Mouse (Mus musculus): ENCODE measurements around the gene Slc26a10. TPM values are rescaled to one million over a fixed set of nuclear protein-coding genes. Genes with fewer than 3 reads are reported as not detected.

The Slc26a10 gene
- total RNA-seq (2021), result under 1 TPM; 0.35 to 0.58 TPM
- 1.1 and 2.4 TPM in 2 replicates for polyA plus RNA-seq (2012; rRNA removed)
- long read RNA-seq, partial matches to known transcripts, result 0 of 1 reads
- long read RNA-seq, other reads (novel, unspliced or antisense), result 1 of 1 reads

- no peak for DNase-seq
These were observed at the start of gene Slc26a10 for GRCm38 (mm10) chr10:127179871-127180694. Slc26a10 (minus strand) TSS chr10:127180645.

- DNase-seq, result peak; percentile 28
These were observed 48.5 kb upstream of the Slc26a10 start for GRCm38 (mm10) chr10:127228897-127229296.

DNA sequence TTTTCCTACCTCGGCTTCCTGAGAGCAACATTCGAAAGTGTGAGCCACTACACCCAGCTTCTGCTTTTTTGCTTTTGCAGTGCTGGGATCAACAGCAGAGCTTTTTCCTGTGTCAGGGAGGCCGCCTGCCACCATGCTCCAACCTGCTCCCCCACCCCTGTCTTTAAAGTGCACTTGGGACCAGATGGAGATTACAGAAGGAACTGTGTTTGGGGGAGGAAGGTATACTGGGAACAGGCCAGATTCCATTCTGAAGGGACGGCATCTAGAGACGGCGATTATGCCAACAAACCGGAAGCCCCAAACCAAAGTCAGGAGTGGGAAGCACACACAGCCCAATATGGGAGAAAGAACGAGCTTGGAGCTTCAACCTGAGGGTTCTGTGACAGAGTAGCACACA lies 46.7 kb upstream of the Slc26a10 start:
- no peak for DNase-seq

DNA sequence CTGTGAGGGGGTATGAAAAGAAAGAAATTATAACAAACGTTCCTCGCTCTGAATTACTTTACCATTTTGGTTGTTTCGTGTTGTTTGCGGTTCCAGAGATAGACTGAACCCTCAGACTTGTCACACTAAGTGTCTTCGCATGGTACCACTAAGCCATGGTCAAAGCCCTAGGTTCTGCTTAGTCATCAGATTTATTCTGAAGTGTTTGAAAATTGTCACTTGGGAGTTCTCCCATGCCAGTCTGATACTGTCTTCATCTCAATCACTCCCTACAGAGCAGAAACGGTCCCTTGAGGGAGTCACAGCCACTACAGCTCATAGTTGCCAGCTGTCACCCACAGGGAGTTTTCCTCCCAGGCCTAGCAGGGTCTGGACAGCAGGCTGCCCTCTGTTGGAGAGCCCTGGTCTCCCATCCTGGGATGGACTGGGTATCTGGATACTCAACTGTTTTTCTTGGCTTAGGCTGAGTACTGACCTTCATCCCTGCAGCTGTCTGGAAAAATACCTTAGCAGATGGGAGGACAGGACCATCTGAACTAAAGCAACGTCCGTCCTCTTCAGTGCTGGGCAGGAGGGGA lies 46.0 kb upstream of the Slc26a10 start:
- DNase-seq, result peak; percentile 63

DNA sequence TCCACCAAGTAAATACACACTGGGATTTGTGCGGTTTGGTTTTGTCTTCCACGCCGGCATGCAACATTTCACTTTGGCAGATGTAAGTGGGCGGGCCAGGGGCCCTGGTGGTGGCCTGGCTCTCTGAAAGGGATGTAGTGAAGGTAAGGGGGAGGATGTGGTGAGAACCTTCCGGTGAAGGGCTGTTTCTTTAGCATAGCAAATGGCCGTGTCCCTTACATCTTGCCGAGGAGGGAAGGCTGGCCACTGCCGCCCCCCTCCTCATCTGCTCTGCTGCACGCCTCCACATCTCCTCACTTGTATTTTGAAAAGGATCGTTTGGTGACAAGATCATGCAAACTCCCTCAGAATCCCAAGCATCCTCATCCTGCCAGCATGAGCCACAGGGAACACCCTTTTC lies 45.3 kb upstream of the Slc26a10 start:
- DNase-seq, result no peak

GRCm38 (mm10) chr10:127225213-127225612 lies 44.8 kb upstream of the Slc26a10 start:
- no peak for DNase-seq

DNA sequence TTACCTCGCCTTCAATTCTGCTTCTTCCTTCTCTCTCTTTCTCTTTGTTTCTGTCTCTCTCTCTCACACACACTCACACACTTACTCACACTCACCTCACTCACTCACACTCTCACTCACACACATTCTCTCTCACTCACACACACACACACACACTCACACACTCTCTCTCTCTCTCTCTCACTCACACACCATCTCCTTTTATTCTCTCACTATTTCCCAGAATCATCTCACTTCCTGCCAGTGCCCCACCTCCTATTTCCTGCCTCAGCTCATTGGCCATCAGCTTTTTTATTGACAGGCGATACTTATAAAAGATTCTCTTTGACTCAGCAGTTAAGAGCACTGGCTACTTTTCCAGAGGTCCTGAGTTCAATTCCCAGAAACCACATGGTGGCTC lies 37.9 kb upstream of the Slc26a10 start:
- no peak for DNase-seq

GRCm38 (mm10) chr10:127217177-127217576 lies 36.7 kb upstream of the Slc26a10 start:
- no peak for DNase-seq

DNA sequence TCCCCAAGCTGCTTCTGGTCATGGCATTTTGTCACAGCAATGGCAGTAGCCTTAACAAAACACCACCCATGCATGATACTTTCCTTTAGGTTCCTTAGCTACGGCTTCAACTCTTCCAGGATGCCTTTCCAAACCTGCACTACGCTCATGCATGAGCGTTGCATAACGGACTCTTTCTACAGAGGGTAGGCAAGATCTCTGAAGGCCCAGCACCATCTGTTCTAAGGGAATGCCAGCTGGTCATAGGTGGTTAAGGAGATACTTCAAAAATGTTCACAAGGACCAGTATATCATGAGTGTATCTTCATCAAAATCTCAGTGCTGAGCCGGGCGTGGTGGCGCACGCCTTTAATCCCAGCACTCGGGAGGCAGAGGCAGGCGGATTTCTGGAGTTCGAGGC lies 36.0 kb upstream of the Slc26a10 start:
- no peak for DNase-seq

DNA sequence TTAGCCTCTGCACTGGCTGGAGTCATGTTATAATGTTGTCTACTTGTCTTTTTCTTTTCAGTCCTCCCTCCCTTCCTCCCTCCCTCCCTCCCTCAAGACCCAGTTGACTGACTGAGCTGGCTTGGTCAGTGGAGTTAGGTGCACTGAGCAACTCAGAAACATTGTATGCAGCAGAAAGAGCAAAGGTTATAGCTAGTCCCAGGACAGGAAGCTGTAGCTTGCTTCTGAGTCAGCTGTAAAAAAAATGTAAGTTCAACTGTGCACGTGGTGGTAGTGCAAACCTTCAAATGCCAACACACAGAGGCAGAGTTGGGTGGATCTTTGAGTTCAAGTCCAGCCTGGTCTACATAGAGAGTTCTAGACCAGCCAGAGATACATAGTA lies 34.0 kb upstream of the Slc26a10 start:
- DNase-seq, result no peak

DNA sequence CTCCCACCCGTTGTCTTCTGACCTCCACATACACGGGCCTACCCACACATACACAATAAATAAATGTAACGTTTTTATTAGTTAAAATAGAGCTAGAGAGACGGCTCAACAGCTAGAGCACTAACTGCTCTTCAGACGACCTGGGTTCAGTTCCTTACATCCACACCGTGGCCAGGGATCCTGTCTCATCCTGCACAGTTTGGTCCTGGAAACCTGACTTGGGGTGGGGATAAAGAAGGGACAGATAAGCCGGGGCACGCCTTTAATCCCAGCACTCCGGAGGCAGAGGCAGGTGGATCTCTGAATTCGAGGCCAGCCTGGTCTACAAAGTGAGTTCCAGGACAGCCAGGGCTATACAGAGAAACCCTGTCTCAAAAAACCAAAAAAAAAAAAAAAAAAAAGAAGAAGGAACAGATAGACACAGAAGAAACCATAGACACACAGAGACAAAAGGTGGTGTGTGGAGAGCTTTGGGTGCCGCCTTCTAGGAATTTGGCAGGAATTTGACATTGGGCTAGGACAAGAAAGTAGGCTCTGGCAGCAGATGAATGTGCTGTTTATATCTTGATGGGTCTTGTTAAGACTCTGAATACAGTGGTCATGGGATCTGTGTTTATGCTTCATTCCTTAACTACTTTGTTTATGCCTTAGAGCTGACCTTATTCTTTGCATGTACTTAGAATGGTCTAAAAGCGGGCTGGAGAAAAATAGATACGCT lies 33.4 kb upstream of the Slc26a10 start:
- DNase-seq, result no peak

- DNase-seq, result no peak
These were observed 32.8 kb upstream of the Slc26a10 start for GRCm38 (mm10) chr10:127213272-127213671.

GRCm38 (mm10) chr10:127211414-127211854 lies 31.0 kb upstream of the Slc26a10 start, which contains the start of gene Pip4k2c:
Pip4k2c (minus strand) TSS chr10:127211585.
- DNase-seq, result peak; percentile 96

DNA sequence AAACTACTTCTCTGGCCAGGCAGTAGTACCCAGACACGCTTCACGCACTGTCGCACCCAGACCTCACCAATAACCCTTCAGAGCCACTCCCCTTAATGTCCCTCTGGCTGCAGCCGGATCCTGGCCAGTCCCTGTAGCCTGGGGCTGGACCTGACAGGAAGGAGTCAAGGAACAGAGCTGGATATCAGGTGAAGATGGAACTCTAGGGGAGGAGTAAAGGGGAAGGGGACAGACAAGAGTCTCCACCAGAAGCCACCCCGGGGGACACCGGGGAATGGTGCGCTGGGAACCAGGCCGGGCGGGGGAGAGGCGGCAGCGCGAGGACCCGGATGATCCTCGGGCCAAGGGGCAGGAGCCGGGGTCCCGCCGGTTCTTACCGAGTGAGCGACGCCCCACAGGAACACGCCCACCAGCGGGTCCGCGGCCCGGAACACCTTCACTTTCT lies 30.5 kb upstream of the Slc26a10 start:
- DNase-seq, result no peak

DNA sequence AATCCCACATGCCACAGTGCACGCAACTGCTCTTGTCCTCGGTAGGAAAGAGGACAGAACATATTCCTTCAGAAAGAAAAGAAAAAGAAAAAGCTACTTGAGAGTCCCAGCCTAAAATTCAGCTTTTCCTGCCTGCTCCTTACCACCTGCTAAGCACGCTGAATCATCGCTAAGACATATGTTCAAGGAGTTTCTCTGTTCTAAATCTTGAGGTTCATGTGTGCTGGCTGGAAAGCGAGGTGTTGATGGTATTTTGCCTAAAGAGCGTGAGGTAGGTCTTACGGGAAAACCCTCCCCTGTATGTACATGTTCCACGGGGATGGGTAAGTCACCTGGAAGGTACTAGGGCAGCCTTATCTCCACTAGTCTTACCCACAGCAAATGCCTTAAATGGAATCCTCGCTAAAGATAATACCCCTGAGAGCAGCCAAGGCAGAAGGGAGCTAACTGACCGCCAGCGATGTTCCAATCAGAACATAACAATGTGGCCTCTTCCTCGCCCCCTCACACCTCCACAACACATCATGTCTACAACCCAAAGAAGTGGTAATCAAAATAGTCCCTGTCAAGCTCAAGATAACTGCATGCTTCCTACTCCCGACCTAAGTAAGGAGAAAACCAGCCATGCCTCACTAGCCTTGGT lies 29.6 kb upstream of the Slc26a10 start:
- no peak for DNase-seq

GRCm38 (mm10) chr10:127208921-127209320 lies 28.5 kb upstream of the Slc26a10 start:
- no peak for DNase-seq

DNA sequence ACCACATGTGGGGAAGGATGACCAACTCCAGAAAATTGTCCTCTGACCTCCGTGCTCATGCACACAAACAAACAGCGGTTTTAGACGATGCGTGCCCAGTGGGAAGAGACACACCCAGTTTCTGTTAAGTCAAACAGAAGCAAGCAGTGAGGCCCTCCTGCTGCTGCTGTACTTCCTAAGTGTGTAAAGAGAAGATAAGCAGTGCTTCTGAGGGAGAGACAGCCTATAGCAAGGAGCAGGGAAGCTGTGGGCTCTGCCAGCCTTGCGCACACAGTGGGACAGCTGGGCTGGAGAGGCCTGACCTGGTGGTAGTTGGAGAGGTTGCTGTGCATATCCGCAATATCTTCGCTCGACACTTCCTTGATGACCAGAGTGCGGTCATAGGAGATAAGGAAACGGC lies 24.9 kb upstream of the Slc26a10 start:
- DNase-seq, result no peak

DNA sequence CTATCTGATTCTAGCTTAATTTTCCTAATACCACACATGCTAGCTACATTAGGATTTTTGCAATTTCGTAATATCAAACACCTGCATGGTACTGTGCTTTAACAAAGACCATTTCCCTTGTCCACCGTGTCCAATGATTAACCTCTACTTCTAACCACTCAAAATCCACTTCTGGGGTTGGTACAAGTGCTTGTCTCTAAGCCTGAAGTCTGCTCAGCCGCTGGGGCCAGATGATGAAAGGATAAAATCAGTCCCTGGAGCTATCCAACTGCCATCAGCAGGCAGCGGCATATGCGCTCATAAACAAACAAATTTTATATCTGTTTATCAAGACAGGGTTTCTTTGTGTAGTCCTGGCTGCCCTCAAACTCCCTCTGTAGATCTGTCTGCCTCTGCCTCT lies 24.1 kb upstream of the Slc26a10 start:
- no peak for DNase-seq

GRCm38 (mm10) chr10:127203106-127203505 lies 22.7 kb upstream of the Slc26a10 start:
- no peak for DNase-seq

- DNase-seq, result no peak
These were observed 19.8 kb upstream of the Slc26a10 start for GRCm38 (mm10) chr10:127200279-127200678.

DNA sequence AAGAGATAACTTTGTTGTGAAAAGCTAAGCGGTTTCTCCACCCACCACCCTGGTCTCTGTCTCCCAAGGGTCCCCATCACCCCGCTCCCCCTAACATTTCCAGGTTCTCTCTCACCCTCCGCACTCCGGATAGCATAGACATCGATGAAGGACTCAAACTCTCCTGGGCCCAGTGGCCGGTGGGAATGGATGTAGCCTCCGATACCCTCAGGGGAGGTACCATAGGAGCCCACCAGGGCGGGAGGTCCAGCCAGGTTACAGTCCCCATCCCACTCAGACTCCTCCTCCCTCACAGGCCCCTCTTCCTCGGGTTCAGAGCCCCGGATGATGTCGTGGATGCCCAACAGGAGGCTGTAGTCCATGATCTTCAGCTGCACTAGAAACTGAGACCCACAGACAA lies 19.0 kb upstream of the Slc26a10 start:
- no peak for DNase-seq

- no peak for DNase-seq
These were observed 18.6 kb upstream of the Slc26a10 start for GRCm38 (mm10) chr10:127199068-127199467.

Data from adrenal gland, adult 2 months (tissue).